Mouse (Mus musculus) embryo, embryonic 9.5 days (tissue): Measurements from ENCODE around the gene Ddx39b.

Experiments
- DNase-seq: peaks from one replicate; pipeline ENCODE4 v3.0.0-alpha.2; 2017; ENCODE audit errors: extremely low spot score

Gene Ddx39b

GRCm38 (mm10) chr17:35244999-35245398 lies 3.5 kb downstream of the Ddx39b start:
- no peak for DNase-seq

- DNase-seq: no peak
Measured at GRCm38 (mm10) chr17:35245731-35246623, 4.4 kb downstream of the Ddx39b start.

- DNase-seq: no peak
Measured at GRCm38 (mm10) chr17:35247144-35247543, 5.6 kb downstream of the Ddx39b start.

DNA sequence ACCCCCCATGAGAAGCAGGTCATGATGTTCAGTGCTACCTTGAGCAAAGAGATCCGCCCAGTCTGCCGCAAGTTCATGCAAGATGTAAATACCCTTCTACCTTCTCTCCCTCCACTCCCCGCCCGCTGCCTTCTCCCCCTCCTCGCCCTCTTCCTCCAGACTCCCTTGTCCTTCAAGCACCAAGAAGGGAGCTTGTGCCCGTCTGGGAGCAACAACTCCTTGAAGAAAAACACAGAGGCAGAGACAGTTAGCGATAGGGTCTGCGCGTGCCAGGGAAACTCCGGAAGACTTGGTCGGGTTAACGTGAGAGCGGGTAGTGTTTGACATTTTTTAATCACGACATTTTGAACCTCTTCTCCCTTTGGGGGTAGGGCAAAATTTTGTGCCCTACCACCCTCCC lies 7.4 kb downstream of the Ddx39b start:
- no peak for DNase-seq

- no peak for DNase-seq
Measured at GRCm38 (mm10) chr17:35249451-35250197, 8.1 kb downstream of the Ddx39b start.

DNA sequence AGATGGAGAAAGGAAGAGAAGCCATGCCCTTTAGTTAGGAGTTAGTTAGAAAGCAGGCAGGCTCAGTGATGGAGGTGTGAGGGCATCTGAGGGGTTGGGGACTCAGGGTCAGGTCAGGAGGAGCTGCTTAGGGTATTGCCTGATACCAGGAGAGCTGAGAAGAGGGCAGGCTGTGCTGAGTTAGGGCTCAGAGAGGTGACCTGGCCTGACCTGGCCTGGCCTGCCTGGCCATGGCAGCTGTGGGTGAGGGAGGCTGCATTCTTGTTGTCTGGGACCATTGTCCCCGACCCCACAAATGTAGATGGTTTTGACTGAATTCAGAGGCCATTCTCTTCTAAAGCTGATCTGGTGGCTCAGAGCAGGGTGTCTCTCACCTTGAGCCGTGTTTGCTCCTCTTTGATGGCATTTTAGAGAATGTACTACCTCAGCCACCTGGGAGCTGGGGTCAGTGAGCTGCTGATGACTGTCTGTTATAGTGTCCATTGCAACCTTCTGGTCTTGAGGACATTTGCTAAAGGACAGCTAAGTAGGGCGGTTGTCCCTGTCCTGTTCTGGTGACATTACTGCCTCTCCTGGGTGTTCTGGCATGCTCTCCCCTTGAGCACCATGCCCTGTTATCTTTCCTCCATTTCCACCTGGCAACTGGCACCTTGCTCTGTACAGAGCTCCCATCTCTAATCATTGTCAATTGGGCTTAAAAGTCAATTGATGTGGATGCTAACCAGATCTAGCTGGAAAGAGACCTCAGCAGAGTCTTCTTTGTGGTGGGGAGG lies 9.0 kb downstream of the Ddx39b start:
- no peak for DNase-seq

DNA sequence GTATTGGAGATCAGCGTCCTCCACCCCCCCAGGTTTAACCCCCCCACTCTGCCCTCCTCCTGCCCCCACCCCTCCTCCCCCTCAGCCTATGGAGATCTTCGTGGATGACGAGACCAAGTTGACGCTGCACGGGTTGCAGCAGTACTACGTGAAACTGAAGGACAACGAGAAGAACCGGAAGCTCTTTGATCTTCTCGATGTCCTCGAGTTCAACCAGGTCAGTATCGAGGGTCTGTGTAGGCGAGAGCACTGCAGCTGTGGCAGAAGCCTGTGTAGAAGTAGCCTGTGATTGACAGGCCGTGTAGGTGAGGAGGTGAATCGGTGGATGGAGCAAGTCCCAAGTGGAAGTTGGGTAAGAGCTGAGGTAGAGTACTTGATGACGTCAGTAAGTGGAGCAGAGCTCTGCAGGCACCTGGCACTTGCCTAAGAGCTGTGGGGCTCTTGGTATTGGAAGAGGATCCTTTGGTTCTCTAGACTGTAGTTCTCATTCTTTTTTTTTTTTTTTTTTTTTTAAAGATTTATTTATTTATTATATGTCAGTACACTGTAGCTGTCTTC lies 9.7 kb downstream of the Ddx39b start:
- DNase-seq: no peak

- no peak for DNase-seq
Measured at GRCm38 (mm10) chr17:35251981-35252380, 10.4 kb downstream of the Ddx39b start.

DNA sequence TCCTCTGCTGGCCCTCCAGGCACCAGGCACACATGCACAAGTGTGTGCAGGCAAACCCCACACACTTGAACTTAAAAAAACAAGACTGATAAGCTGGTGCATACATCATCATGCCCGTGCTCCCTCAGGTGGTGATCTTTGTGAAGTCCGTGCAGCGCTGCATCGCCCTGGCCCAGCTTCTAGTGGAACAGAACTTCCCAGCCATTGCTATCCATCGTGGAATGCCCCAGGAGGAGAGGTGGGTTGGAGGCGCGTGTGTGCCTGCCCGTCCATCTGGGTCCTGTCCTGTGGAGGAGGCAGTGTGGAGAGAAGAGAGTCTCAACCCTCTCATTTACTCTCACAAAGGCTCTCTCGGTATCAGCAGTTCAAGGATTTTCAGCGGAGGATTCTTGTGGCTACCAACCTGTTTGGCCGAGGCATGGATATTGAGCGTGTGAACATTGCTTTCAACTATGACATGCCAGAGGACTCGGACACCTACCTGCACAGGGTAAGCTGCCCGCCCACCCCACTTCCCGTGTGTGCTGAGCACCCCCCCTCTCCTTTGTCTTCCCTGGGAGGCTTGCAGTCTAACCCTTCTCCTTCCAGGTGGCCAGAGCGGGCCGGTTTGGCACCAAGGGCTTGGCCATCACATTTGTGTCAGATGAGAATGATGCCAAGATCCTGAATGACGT lies 11.2 kb downstream of the Ddx39b start:
- DNase-seq: no peak

DNA sequence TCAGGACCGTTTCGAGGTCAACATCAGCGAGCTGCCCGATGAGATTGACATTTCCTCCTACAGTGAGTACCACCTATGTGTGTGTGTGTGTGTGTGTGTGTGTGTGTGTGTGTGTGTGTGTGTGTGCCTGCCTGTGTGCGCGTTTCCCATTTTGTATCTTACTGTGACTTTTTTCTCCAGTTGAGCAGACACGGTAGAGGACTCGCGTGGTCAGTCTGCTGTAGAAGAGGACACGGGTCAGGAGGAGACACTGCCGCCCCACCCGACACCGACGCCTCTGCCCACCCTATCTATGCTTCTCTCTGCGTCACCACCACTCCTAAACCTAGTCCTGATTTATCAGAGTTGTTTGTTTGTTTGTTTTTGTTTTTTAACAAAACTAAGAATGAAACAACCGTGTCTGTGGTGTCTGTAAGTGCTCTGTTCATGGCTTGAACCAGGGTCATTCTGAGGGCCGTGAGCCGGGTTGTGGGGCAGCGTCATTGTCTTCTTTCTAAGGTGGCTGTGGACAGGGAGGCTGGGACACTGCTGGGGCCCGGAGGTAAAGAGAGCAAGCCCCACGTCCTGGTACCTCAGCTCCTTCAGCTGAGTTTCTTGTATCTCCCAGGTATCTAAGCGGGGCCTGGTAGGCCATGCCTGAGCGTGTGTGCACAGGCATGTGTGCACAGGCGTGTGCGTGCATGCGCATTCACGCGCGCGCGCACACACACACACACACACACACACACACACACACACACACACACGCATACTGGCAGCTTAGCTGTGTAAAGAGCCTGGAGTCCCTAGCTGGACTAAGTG lies 11.9 kb downstream of the Ddx39b start:
- DNase-seq: no peak

- DNase-seq: peak; percentile 54
Measured at GRCm38 (mm10) chr17:35254241-35255098, 12.9 kb downstream of the Ddx39b start.

GRCm38 (mm10) chr17:35255301-35255700 lies 13.8 kb downstream of the Ddx39b start:
- DNase-seq: no peak

DNA sequence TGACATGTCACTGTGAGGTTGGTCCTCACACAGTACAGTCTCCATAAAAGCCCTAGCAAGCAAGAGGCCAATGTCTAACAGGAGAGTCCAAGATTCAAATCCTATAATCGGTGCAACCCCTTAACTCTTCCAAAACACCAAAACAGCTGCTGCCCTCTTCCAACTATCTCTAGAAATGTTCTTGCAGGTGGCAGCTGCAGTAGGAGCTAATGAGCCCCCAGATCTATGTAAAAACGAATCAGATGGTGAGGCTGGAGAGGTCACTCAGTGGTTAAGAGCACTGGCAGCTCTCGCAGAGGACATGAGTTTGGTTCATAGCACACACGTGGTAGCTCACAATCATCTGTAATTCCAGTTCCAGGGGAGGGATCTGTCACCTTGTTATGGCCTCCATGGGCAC lies 14.2 kb downstream of the Ddx39b start:
- DNase-seq: no peak

GRCm38 (mm10) chr17:35257378-35257777 lies 15.8 kb downstream of the Ddx39b start:
- DNase-seq: no peak

DNA sequence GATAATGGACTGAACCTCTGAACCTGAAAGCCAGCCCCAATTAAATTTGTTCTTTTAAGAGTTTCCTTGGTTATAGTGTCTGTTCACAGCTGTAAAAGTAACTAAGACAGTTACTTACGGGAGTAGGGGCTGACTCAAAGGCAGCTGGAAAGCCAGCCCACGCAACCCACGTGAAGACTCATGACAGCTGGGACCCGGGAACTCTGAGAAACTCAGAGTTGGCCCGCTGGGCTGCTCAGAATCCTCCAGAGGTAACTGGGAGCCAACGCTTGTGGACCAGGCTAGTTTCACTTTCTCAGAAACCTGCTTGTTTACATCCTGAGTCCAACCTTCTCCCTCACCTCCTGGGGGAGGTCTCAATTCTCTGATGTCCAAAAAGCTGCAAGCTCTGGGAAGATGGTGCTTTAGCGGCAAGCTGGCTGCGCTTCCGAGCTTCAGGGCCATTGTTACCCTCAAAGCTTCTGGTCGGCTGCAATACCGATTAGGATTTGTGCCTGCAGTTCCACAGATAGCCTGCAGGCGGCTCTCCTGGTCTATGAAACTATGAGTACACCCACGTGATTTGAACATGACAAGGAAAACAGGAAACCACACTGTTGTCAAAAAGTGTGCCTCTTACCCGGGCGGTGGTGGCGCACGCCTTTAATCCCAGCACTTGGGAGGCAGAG lies 16.4 kb downstream of the Ddx39b start:
- peak; percentile 85 for DNase-seq

GRCm38 (mm10) chr17:35258492-35259478 lies 17.2 kb downstream of the Ddx39b start:
- DNase-seq: no peak

- no peak for DNase-seq
Measured at GRCm38 (mm10) chr17:35259621-35260020, 18.1 kb downstream of the Ddx39b start.

DNA sequence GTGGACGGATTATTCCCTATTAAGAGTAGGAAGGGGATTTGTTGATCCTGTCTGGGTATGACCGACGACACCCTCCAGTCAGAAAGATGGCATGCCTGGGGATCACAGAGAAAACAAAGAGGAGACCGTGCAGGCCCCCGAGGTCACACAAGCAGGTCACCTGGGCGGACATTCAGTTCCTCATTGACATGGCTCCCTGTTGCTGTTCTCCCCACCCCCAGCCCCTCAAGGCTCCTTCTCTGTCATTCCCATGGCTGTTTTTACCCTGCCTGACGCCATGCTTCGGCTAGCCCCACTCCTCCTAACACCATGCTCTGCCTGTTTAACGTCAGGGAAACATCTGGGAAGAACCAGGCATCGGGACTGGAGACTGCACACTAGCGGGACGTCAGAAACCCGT lies 20.1 kb downstream of the Ddx39b start:
- DNase-seq: no peak
